Mouse (Mus musculus): ENCODE results near the gene Haao.

DNA sequence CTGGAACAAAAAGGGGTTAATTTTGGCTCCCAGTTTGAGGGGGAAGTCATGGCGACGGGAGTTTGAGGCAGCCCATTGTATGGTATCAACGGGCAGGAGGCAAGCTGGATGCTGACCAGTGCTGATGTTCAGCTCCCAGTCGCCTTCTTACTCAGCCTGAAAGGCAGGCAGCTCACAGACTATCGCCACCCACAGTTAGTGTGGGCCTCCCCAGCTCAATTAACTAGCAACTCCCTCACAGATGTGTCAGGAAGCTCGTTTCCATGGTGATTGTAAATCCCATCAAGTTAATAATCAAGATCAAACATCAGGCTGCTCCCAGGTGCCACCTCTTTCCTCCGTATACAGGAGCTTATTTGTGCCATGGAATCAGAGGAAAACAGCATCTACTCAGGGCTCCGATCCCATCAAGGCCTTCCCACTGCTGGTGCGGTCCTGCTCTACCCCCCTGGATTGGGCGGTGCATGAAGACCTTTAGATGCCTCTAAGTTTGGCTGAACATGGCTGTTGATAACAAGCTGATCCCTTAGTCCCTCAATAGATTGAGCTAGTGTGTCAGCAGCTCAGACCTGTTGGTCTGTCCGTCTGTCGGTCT is 1.4 kb upstream of the Haao start:
- TF ChIP-seq CTCF (conservative IDR thresholded peaks at IDR 0.05; ENCODE audit: insufficient read depth, insufficient read length, low read depth, low read length) (no peak), POLR2A (IDR thresholded peaks at IDR 0.05; ENCODE audit: low read depth, low read length) (no peak)
